Mouse (Mus musculus): ENCODE results near the gene Avil.

DNA sequence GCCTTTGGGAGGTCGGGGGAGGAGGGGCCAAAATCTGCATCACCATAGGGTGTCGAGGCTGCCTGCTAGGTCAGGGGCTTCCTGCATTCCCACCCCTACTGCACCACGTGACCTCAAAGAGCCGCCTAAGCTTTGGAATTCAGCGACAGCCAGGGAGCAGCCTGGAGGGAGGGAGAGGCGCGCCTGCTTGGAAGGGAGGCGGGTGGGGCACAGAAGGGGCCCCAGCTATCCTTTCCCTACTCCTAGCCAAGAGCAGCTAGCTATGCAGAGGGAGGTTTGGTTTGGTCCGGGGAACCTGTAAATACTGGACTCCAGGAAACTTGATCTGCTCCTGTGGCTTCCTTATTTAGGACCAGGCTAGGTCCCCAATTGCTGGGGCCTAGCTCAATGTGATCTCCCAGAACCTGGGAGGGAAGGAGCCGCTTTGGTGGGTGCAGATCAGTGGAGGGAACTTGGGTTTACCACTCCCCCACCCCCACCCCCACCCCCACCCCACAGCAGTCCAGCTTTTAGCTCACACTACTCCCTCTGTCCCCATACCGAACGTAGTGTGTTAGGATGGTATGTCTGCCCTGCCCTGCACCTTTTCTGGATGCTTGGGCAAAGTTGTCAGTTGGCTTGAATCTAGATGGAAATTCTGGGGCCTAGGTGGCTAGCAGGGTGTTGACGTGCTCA lies 28.3 kb upstream of the Avil start:
- no peak for TF ChIP-seq MAX (IDR thresholded peaks at IDR 0.05; ENCODE audit: low read length)
- TF ChIP-seq POLR2A (IDR thresholded peaks at IDR 0.05; ENCODE audit: low read depth, low read length): no peak
- no peak for TF ChIP-seq CTCF (conservative IDR thresholded peaks at IDR 0.05 in 1 of 2, IDR thresholded peaks at IDR 0.05 in 1 of 2; ENCODE audit: low read depth in 2 of 2, low read length in 2 of 2)
- no peak for TF ChIP-seq RCOR1 (conservative IDR thresholded peaks at IDR 0.05; ENCODE audit: low read depth, low read length)
- no peak for TF ChIP-seq MAZ (IDR thresholded peaks at IDR 0.05; ENCODE audit: low read depth, low read length)
- TF ChIP-seq ZC3H11A (IDR thresholded peaks at IDR 0.05; ENCODE audit: low read depth, low read length): no peak
- no peak for TF ChIP-seq ETS1 (conservative IDR thresholded peaks at IDR 0.05; ENCODE audit: low read depth, low read length)
